Mouse (Mus musculus) ES-Bruce4 (cell line): ENCODE measurements around the gene Elfn1.

Experiments
- CTCF ChIP-seq: IDR thresholded peaks from one replicate; pipeline ENCODE4 v1.8.1; 2011; ENCODE audit warnings: low read depth, low read length
- EP300 ChIP-seq: IDR thresholded peaks from 2 replicates; pipeline ENCODE4 v1.6.1; 2011; ENCODE audit warnings: low read depth, low read length; ENCODE audit not compliant: insufficient read depth
- POLR2A ChIP-seq: IDR thresholded peaks from one replicate; pipeline ENCODE4 v1.8.1; 2011; ENCODE audit warnings: low read length; ENCODE audit not compliant: insufficient read depth

DNA sequence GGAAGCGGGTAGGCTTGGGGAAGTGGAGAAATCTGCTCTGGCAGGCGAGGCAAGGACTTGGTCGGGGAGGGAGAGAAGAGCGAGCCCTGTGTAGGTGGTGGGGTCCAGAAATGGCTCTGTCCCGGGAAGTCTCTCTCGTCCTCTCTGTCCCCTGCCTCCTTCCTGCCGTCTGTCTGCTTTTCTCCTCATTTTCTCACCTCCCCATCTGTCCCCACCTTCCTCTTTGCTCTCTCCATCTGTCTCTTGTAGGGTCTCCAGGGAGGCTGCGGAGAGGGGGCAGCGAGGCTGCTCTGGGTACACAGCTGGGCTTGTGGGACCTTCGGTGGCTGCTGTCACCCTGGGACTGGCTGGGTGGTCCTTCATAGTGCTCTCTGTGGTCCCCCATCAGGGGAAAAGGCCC is 18.4 kb upstream of the Elfn1 start:
- TF ChIP-seq CTCF (no peak), EP300 (no peak), POLR2A (no peak)
